Mouse (Mus musculus): ENCODE measurements around the gene Gm4788.
"Not testable (repeated sequence)": the region's sequence is repeated elsewhere in the genome, so short reads cannot be mapped to it uniquely, and the experiment has no call there.

Gm4788 gene

DNA sequence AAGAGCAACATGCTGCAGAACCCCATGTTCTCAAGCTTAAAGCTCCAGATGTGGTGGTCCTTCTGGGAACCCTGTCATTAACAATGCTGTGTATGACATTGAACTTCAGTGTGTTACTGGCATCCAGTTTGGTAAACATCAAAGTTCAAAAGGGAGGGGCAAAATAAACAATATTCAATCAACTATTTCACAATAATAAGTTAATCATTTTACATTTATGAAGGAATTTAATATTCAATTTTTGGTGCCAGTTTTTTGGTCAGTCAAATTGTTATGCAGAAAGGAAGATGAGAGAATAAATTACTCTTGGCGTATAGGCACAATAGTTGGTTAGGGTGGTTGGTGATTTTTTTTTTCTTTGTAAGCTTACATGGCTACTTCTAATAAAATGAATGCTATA, at the start of gene Gm4788:
Gm4788 (minus strand) TSS at position 101 of the 400 bp plus-strand sequence.
- DNase-seq, result no peak

DNA sequence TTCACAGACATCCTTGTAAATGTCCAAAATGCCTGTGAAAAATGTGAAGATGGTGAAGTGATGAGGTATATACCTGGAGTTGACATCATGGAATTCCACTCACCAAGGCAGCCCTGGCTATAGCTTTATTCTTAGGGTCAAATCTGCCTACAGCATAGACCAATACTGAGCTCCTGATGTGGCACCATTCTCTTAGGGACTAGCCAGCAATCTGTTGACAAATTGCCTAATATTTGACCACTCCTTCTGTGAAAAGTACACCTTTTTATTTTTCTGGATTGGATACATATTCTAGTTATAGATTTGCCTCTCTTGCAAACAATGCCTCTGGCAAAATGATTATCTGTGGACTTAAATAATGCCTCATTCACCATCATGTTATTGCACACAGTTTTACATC, 27.6 kb upstream of the Gm4788 start:
- no peak for DNase-seq

DNA sequence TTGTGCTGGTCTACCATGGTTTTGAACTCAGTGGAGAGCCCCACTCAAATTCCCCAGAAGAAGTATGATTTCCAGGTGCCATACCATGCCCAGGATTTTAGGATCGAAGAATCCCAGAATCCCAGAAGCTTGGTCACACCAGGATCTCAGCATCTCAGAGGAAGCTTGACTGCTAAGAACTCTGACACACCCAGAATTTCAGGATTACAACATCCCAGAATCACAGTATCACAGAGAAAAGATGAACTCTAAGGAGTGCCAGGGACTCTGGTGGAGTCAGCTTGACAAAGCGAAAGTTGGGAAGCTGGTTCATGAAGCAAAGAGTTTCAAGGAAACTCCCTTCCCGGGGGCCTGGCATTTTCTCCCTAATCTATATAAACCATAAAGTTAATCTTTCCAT, 11.1 kb downstream of the Gm4788 start:
- not testable (repeated sequence) for DNase-seq

DNA sequence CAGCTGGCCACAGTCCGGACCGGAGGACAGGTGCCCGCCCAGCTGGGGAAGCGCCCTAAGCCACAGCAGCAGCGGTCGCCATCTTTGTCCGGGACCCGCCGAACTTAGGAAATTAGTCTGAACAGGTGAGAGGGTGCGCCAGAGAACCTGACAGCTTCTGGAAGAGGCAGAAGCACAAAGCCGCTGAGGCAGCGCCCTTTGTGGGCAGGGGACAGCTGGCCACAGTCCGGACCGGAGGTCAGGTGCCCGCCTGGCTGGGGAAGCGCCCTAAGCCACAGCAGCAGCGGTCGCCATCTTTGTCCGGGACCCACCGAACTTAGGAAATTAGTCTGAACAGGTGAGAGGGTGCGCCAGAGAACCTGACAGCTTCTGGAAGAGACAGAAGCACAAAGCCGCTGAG, 64.4 kb downstream of the Gm4788 start:
- DNase-seq, result not testable (repeated sequence)

DNA sequence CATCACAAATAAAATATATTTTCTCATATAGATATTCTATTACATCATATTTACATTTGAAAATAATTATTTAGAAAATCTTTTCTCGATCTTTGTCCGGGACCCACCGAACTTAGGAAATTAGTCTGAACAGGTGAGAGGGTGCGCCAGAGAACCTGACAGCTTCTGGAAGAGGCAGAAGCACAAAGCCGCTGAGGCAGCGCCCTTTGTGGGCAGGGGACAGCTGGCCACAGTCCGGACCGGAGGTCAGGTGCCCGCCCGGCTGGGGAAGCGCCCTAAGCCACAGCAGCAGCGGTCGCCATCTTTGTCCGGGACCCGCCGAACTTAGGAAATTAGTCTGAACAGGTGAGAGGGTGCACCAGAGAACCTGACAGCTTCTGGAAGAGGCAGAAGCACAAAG, 64.8 kb downstream of the Gm4788 start:
- not testable (repeated sequence) for DNase-seq

DNA sequence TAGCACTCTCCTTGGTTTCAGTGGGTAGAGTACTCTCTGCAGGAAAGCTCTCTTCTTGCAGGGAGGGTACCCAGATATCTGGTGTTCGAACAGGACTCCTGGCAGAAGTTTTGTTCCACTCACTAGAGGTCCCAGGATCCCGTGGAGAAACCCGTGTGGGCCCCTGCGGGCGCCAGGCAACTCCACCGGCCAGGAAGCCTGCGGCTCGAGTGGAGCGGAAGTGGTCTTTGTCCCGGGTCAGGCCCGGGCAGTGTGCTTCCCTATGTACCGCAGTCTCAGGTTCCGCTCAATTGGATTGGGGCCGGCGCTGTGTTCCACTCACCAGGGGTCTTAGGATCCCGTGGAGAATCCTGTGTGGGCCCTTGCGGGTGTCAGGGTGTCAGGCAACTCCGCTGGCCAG, 131.1 kb downstream of the Gm4788 start:
- DNase-seq, result not testable (repeated sequence)

All from cerebellum, adult 18-20 months (tissue).